Mouse (Mus musculus) neural tube, embryonic 11.5 days (tissue): Measurements from ENCODE around the gene Vdac1. TPM values are rescaled to one million over a fixed set of nuclear protein-coding genes. Genes with fewer than 3 reads are reported as not detected.

Experiments
- ATAC-seq: fragments of 200-750 bp; cut with Nextera tagmentation; 2 replicates; pipeline ENCODE4 v1.8.0; 2017; ENCODE audit warnings: moderate number of reproducible peaks, mild to moderate bottlenecking, moderate TSS enrichment, moderate library complexity; ENCODE audit not compliant: insufficient read depth, low FRiP score, low TSS enrichment
- DNase-seq: peaks from one replicate; pipeline ENCODE4 v3.0.0-alpha.2; 2015; ENCODE audit warnings: low spot score
- H3K27ac ChIP-seq: fragments of 300-500 bp; sonication (generic); 2 replicates; pipeline ENCODE4 v1.5.1; 2014; ENCODE audit warnings: low read depth, mild to moderate bottlenecking, low read length
- H3K27me3 ChIP-seq: fragments of 300-500 bp; sonication (generic); 2 replicates; pipeline ENCODE4 v1.6.1; 2014; ENCODE audit warnings: mild to moderate bottlenecking, low read length, mixed read lengths; ENCODE audit not compliant: control insufficient read depth, insufficient read depth
- H3K36me3 ChIP-seq: fragments of 300-500 bp; sonication (generic); 2 replicates; pipeline ENCODE4 v1.6.1; 2014; ENCODE audit warnings: mild to moderate bottlenecking, low read length, moderate library complexity, mixed read lengths; ENCODE audit not compliant: control insufficient read depth, insufficient read depth
- H3K4me1 ChIP-seq: fragments of 300-500 bp; sonication (generic); 2 replicates; pipeline ENCODE4 v1.6.1; 2014; ENCODE audit warnings: low read length, mixed read lengths; ENCODE audit not compliant: control insufficient read depth, insufficient read depth
- H3K4me2 ChIP-seq: fragments of 300-500 bp; sonication (generic); 2 replicates; pipeline ENCODE4 v1.6.1; 2014; ENCODE audit warnings: low read depth, mild to moderate bottlenecking, moderate library complexity
- H3K4me3 ChIP-seq: fragments of 300-500 bp; sonication (generic); 2 replicates; pipeline ENCODE4 v1.5.1; 2014; ENCODE audit warnings: low read depth, low read length
- H3K9ac ChIP-seq: fragments of 300-500 bp; sonication (generic); 2 replicates; pipeline ENCODE4 v1.6.1; 2014; ENCODE audit warnings: mild to moderate bottlenecking, low read length
- H3K9me3 ChIP-seq: fragments of 300-500 bp; sonication (generic); 2 replicates; pipeline ENCODE4 v1.6.1; 2016; ENCODE audit warnings: low read length; ENCODE audit not compliant: control insufficient read depth
- WGBS: fragments of 180-500 bp; shearing (Covaris S2); extraction: QIAGEN DNeasy Blood & Tissue Kit; methylation state at CpG from one replicate; pipeline ENCODE4 v1.1.7; 2014; 5-methylcytosine and 5-hydroxymethylcytosine counted together
- polyA plus RNA-seq: library from polyadenylated mRNA; unstranded; fragments of >200 nt; fragmentation: Nextera tagmentation; extraction: Ambion mirVana; gene quantifications from 2 replicates; pipeline ENCODE4 v1.2.1, GENCODE M21; 2014

Vdac1 gene
- polyA plus RNA-seq, 1 experiment from 2014 or later = 211 TPM

DNA sequence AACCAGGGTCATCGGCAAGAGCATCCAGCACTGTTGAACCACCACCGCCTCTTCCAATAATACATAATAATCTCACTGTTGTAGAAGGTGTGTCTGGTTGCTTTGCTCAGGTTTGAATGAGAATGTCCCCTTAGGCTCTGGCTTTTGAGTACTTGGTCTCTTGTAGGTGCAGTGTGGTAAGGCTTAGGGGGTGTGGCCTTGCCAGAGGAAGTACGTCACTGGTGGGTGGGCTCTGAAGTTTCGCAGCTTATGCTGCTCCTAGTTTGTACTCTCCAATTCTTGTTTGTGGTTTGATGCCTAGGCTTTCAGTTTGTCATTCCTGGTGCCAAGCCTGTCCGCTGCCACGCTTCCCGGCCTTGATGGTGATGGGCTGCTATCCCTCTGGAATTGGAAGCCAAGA lies 29.3 kb downstream of the Vdac1 start:
- 93% methylated on average over 7 of the region's 7 CpGs for WGBS
- DNase-seq (no peak), ATAC-seq (no peak)
- no peak overlapping the region for H3K9ac ChIP-seq
- no peak overlapping the region for H3K27ac ChIP-seq
- no peaks in the 10 kb centered on the region for H3K9me3 ChIP-seq
- no peaks in the 10 kb centered on the region for H3K4me1 ChIP-seq
- no peak overlapping the region for H3K4me2 ChIP-seq
- no peaks in the 10 kb centered on the region for H3K27me3 ChIP-seq
- H3K4me3 ChIP-seq = no peak overlapping the region
- peaks cover 10% of the 10 kb centered on the region for H3K36me3 ChIP-seq

DNA sequence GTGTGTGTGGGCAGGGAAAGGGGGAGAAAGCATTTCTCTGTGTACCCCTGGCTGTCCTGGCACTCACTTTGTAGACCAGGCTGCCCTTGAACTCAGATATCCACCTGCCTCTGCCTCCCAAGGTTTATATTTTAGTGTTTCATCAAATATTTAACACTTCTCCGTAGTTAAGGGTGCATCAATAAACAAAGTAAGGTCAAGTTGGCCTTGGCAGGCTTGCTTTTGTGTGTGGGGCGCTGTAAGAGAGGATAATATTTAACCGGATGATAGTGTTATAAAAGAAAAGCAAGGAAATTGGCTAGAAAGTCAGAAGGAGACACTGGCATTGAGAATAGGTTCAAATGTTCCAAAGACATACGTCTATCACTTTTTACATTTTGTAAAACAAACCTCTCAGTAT lies 33.8 kb downstream of the Vdac1 start:
- H3K36me3 ChIP-seq = no peaks in the 10 kb centered on the region
- 78% methylated on average over 4 of the region's 4 CpGs for WGBS
- no peaks in the 10 kb centered on the region for H3K4me1 ChIP-seq
- no peak overlapping the region for H3K27ac ChIP-seq
- DNase-seq (no peak), ATAC-seq (no peak)
- no peak overlapping the region for H3K9ac ChIP-seq
- H3K9me3 ChIP-seq = no peaks in the 10 kb centered on the region
- H3K4me2 ChIP-seq = no peak overlapping the region
- no peaks in the 10 kb centered on the region for H3K27me3 ChIP-seq
- no peak overlapping the region for H3K4me3 ChIP-seq

DNA sequence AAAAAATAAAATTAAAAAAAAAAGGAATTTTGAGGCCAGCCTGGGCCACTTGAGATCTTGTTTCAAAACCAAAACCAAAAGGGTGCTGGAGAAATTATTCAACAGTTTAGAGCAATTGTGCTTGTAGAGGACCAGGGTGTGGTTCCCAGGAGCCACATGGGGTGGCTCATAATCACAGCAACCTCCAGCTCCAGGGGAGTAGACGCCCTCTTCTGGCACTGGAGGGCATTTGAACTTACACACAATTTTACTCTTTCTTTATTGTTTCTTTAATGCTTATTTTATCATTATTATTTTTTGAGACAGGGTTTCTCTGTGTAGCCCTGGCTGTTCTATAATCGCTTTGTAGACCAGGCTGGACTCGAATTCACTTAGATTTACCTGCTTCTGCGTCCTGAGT lies 34.7 kb downstream of the Vdac1 start:
- ATAC-seq (no peak), DNase-seq (no peak)
- no peaks in the 10 kb centered on the region for H3K4me1 ChIP-seq
- H3K36me3 ChIP-seq = no peaks in the 10 kb centered on the region
- H3K9me3 ChIP-seq = no peaks in the 10 kb centered on the region
- no peaks in the 10 kb centered on the region for H3K27me3 ChIP-seq
- WGBS = 28% methylated on average over 4 of the region's 4 CpGs
- H3K4me3 ChIP-seq = no peak overlapping the region
- H3K9ac ChIP-seq = no peak overlapping the region
- H3K27ac ChIP-seq = no peak overlapping the region
- H3K4me2 ChIP-seq = no peak overlapping the region

DNA sequence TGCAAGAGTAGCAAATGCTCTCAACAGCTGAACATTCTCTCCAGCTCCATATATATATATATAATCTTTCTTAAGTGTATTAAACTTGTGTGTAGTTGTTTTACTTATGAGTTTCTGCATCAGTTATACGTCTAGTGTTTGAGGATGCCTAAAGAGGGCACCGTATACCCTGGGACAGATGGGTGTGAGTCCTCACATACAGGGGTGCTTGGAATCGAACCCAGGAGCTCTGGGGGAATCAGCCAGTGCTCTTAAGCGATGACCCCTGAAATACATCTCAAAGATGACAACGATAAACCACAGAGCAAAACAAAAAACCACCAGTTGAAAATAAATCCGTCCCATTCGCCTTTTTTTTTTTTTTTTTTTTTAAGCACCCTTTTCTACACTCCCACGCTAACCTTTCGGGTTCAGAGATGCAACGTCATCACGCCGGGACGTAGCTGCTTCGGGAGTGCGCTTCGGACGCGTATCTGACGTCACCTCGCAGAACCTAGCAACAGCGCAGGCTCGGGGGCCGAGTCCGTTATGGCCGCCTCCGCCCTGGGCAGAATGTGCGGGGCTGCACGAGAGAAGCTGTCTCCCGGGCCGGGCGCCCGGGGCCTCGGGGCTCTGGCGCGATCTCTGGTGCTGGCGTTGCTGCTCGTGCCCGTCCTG lies 35.4 kb downstream of the Vdac1 start, which contains the start of gene 9530068E07Rik:
Gene 9530068E07Rik, plus strand, starts transcription at position 489 of the 657 bp plus-strand sequence.
- Histone ChIP-seq H3K27me3 (no peaks in the 10 kb centered on the region), H3K4me2 (peak within 1 kb of the TSS; percentile 57), H3K27ac (peak within 1 kb of the TSS; percentile 67), H3K9me3 (no peaks in the 10 kb centered on the region), H3K36me3 (no peaks in the 10 kb centered on the region), H3K4me3 (peak within 1 kb of the TSS; percentile 77), H3K4me1 (no peaks in the 10 kb centered on the region), H3K9ac (peak within 1 kb of the TSS; percentile 75)
- DNase-seq (peak; percentile 93), ATAC-seq (peak; percentile 95)
- 1% methylated on average over 38 of the region's 38 CpGs for WGBS

DNA sequence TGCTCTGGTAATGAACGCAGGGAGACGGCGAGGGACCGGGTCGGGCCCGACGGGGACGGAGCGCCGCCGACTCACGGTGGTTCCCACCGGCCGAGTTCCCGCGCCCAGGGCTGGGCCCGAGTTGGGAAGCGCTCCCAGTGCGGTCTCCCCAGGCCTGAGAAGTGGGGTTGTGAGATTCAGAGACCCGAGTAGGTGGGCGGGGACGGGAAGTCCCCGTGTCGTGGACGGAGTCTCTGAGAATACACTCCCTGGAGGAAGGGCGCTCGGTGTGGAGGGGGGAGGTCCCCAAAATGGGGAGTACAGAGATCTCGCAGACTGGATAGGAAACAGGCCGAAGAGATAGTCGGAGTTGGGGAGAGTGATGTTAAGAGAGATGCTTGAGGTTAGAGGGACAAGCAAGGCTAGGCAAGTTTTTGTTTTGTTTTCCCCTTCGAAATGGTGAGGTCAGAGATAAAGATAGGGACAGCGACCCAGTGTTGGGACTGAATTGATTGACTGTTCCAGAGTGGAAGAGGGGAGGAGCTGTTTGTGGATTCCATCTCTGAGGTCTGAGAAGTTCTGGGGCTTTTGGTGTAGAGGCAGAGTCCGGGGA lies 36.0 kb downstream of the Vdac1 start:
- under 1% methylated on average over 33 of the region's 33 CpGs for WGBS
- Histone ChIP-seq H3K9me3 (no peaks in the 10 kb centered on the region), H3K4me2 (peak overlapping the region; percentile 57), H3K4me3 (peak overlapping the region; percentile 77), H3K9ac (peak overlapping the region; percentile 75), H3K27me3 (no peaks in the 10 kb centered on the region), H3K27ac (peak overlapping the region; percentile 67), H3K36me3 (no peaks in the 10 kb centered on the region), H3K4me1 (no peaks in the 10 kb centered on the region)
- ATAC-seq (peak; percentile 76), DNase-seq (peak; percentile 42)

DNA sequence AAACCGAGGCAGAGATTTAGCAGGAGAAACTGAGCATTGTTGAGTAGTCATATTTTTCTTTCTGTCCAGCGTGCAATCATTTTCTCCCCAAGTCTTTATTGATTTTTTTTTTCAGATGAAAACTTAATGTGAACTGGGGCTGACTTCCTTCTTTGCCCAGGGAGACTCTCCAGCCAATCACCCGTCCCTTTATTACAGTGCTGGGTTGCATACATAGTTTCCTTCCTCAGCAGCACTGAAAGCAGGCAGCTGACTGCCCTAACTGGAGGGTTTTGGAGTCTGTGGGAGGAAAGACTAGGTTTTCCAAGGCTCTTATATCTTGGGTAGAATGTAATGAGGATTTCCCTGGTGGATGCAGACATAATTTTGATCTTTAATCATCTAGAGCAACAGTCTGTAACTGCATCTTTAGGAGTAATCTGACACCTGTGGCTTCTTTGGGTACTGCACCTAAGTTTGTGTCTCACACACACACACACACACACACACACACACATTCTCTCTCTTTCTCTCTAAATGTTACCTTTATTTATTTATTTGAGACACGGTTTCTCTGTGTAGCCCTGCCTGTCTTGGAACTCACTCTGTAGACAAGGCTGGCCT lies 36.8 kb downstream of the Vdac1 start:
- Histone ChIP-seq H3K9me3 (no peaks in the 10 kb centered on the region), H3K4me2 (peak overlapping the region; percentile 57), H3K27me3 (no peaks in the 10 kb centered on the region), H3K36me3 (no peaks in the 10 kb centered on the region), H3K4me1 (no peaks in the 10 kb centered on the region), H3K9ac (no peak overlapping the region; the same call in 1 of the 2 replicates), H3K27ac (no peak overlapping the region), H3K4me3 (peak overlapping the region; percentile 77)
- ATAC-seq (no peak), DNase-seq (no peak)
- WGBS = 88% methylated on average over 4 of the region's 4 CpGs

DNA sequence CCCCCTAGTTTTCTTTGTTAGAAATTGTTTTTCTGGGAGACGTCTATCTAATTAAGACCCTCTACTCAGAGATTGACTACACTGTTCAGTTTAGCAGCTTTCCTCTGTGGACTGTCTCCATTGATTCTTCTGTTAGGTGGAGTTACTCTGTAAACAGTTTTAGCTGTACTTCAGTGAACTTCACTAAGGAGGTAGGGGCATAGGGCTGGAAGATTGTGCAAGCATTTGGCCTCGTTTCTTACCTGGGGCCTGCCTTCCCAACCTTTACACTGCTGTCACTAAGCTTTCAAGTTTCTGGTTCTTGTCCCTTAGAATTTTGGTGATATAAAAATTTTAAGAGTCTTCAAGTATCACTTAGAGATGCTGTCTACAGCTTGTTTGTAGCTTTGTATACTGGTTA lies 40.8 kb downstream of the Vdac1 start:
- WGBS = 83% methylated on average over 2 of the region's 2 CpGs
- DNase-seq (no peak), ATAC-seq (no peak)
- H3K4me1 ChIP-seq = no peaks in the 10 kb centered on the region
- no peak overlapping the region for H3K4me3 ChIP-seq
- H3K9ac ChIP-seq = no peak overlapping the region
- no peak overlapping the region for H3K27ac ChIP-seq
- no peaks in the 10 kb centered on the region for H3K9me3 ChIP-seq
- peaks cover 12% of the 10 kb centered on the region for H3K36me3 ChIP-seq
- no peaks in the 10 kb centered on the region for H3K27me3 ChIP-seq
- no peak overlapping the region for H3K4me2 ChIP-seq

DNA sequence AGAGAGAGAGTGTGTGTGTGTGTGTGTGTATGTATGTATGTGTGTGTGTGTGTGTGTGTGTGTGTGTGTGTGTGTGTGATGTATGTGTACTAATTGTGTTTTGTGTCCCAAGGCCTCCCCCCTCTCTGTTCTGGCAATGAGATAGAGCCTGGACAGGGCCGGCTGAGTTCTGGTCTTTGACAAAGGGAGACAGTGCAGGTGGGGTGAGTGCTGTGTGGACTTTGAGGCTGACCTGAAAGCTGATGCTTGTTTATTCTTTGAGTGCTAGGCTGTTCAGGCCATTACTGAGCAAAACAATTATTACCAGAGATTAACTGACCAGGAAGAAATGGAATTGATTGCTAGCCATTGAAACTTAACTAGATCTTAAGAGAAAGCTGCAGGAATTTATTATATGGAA lies 41.9 kb downstream of the Vdac1 start:
- no peak for DNase-seq

DNA sequence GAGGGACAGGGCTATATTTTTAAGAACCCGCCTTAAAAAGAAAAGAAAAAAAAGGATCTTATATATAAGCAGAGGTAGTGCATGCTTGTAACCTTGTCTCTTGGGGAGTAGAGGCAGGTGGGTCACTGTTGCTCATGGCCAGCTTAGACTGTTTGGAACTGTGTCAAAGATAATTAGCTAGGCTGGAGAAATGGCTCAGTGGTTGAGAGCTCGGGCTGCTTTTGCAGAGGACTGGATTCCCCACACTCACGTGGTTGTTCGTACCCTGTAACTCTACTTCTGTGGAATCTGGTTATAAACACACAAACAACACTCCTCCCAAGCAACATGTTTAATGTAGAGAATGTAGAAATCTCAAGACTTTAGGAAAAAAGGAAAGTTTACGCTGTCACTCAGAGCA lies 43.5 kb downstream of the Vdac1 start:
- Histone ChIP-seq H3K27me3 (no peaks in the 10 kb centered on the region), H3K4me3 (no peak overlapping the region), H3K9ac (no peak overlapping the region), H3K4me1 (no peaks in the 10 kb centered on the region), H3K4me2 (no peak overlapping the region), H3K27ac (no peak overlapping the region), H3K36me3 (peaks cover 16% of the 10 kb centered on the region), H3K9me3 (no peaks in the 10 kb centered on the region)
- DNase-seq (no peak), ATAC-seq (no peak)
- 96% methylated on average over 5 of the region's 5 CpGs for WGBS

More for the DNA sequence above, 41.9 kb downstream of the Vdac1 start:
- H3K9ac ChIP-seq = no peak overlapping the region
- 71% methylated on average over 1 of the region's 1 CpGs for WGBS
- H3K36me3 ChIP-seq = peaks cover 14% of the 10 kb centered on the region
- no peaks in the 10 kb centered on the region for H3K4me1 ChIP-seq
- no peak overlapping the region for H3K4me3 ChIP-seq
- H3K27me3 ChIP-seq = no peaks in the 10 kb centered on the region
- H3K27ac ChIP-seq = no peak overlapping the region
- no peak for ATAC-seq
- H3K9me3 ChIP-seq = no peaks in the 10 kb centered on the region
- no peak overlapping the region for H3K4me2 ChIP-seq
